Mouse (Mus musculus) stomach, postnatal 0 days (tissue): ENCODE data around the gene Zfp420. TPM values are rescaled to one million over a fixed set of nuclear protein-coding genes. Genes with fewer than 3 reads are reported as not detected.
A peak's percentile ranks its signal among the peaks of the same experiment; 100 is the strongest.

Experiments used
- ATAC-seq: fragments of 200-750 bp; cut with Nextera tagmentation; 2 replicates; pipeline ENCODE4 v1.8.0; 2017; ENCODE audit not compliant: low FRiP score, low TSS enrichment
- DNase-seq: peaks from one replicate; pipeline ENCODE4 v3.0.0-alpha.2; 2016; ENCODE audit warnings: low spot score
- H3K27ac ChIP-seq: fragments of 300-500 bp; sonication (generic); replicated peaks from 2 replicates; pipeline ENCODE4 v1.5.1; 2014; ENCODE audit warnings: mild to moderate bottlenecking, control low read depth
- H3K27me3 ChIP-seq: fragments of 300-500 bp; sonication (generic); 2 replicates; pipeline ENCODE4 v1.6.1; 2014; ENCODE audit warnings: low read length; ENCODE audit not compliant: control insufficient read depth, insufficient read depth
- H3K36me3 ChIP-seq: fragments of 300-500 bp; sonication (generic); 2 replicates; pipeline ENCODE4 v1.6.1; 2014; ENCODE audit warnings: low read length, mixed read lengths; ENCODE audit not compliant: control insufficient read depth, insufficient read depth
- H3K4me1 ChIP-seq: fragments of 300-500 bp; sonication (generic); replicated peaks from 2 replicates; pipeline ENCODE4 v1.6.1; 2014; ENCODE audit warnings: antibody characterized with exemption; ENCODE audit not compliant: control insufficient read depth, insufficient read depth
- H3K4me2 ChIP-seq: fragments of 300-500 bp; sonication (generic); replicated peaks from 2 replicates; pipeline ENCODE4 v1.6.1; 2014; ENCODE audit warnings: low read depth, mild to moderate bottlenecking, control low read depth, moderate library complexity
- H3K4me3 ChIP-seq: fragments of 300-500 bp; sonication (generic); 2 replicates; pipeline ENCODE4 v1.5.1; 2014; ENCODE audit warnings: low read depth, low read length, control low read depth
- H3K9ac ChIP-seq: fragments of 300-500 bp; sonication (generic); 2 replicates; pipeline ENCODE4 v1.6.1; 2014; ENCODE audit warnings: mild to moderate bottlenecking, low read length, control low read depth, mixed read lengths
- H3K9me3 ChIP-seq: fragments of 300-500 bp; sonication (generic); 2 replicates; pipeline ENCODE4 v1.6.1; 2016; ENCODE audit warnings: low read length; ENCODE audit not compliant: control insufficient read depth
- CTCF ChIP-seq: IDR thresholded peaks from 2 replicates; pipeline ENCODE4 v1.5.1; 2016; ENCODE audit warnings: antibody characterized with exemption, low read depth, mild to moderate bottlenecking, moderate library complexity
- EP300 ChIP-seq: optimal IDR thresholded peaks from 2 replicates; pipeline ENCODE3; 2016; ENCODE audit warnings: antibody characterized with exemption
- WGBS: fragments of 180-500 bp; shearing (Covaris S2); extraction: QIAGEN DNeasy Blood & Tissue Kit; methylation state at CpG from one replicate; pipeline ENCODE4 v1.1.7; 2014; 5-methylcytosine and 5-hydroxymethylcytosine counted together
- microRNA-seq: library from miRNA; unstranded; fragments of <30 nt; microRNA quantifications from one replicate; pipeline ENCODE4, GENCODE M21; 2016
- polyA plus RNA-seq: library from polyadenylated mRNA; unstranded; fragments of >200 nt; fragmentation: Nextera tagmentation; extraction: Ambion mirVana; gene quantifications from 2 replicates; pipeline ENCODE4 v1.2.1, GENCODE M21; 2015

The Zfp420 gene
- polyA plus RNA-seq, 1 experiment from 2014 or later, result 2.0 TPM

- peaks cover 8% of the 10 kb centered on the region for H3K36me3 ChIP-seq
- no peaks in the 10 kb centered on the region for H3K9me3 ChIP-seq
- H3K27ac ChIP-seq, result no peak overlapping the region
- WGBS, result 87% methylated on average over 13 of the region's 13 CpGs
- no peaks in the 10 kb centered on the region for H3K27me3 ChIP-seq
- no peaks in the 10 kb centered on the region for H3K4me1 ChIP-seq
- TF ChIP-seq CTCF (no peak), EP300 (no peak)
- no peak for DNase-seq
- no peak overlapping the region for H3K4me2 ChIP-seq
- no peak overlapping the region for H3K4me3 ChIP-seq
- no peak for ATAC-seq
- H3K9ac ChIP-seq, result no peak overlapping the region
These were observed 52.4 kb downstream of the Zfp420 start for GRCm38 (mm10) chr7:29912172-29912571.

GRCm38 (mm10) chr7:29917371-29918061, 57.7 kb downstream of the Zfp420 start:
- no peaks in the 10 kb centered on the region for H3K9me3 ChIP-seq
- peaks cover 8% of the 10 kb centered on the region for H3K36me3 ChIP-seq
- no peak overlapping the region for H3K9ac ChIP-seq
- H3K27ac ChIP-seq, result no peak overlapping the region
- H3K4me1 ChIP-seq, result no peaks in the 10 kb centered on the region
- WGBS, result 53% methylated on average over 6 of the region's 6 CpGs
- no peaks in the 10 kb centered on the region for H3K27me3 ChIP-seq
- DNase-seq, result no peak
- H3K4me2 ChIP-seq, result no peak overlapping the region
- ATAC-seq, result no peak
- no peak overlapping the region for H3K4me3 ChIP-seq
- TF ChIP-seq CTCF, result no peak
- TF ChIP-seq EP300, result no peak

- Histone ChIP-seq H3K27ac (no peak overlapping the region), H3K4me1 (no peaks in the 10 kb centered on the region), H3K4me2 (no peak overlapping the region), H3K9ac (no peak overlapping the region), H3K27me3 (no peaks in the 10 kb centered on the region), H3K36me3 (peaks cover 8% of the 10 kb centered on the region), H3K9me3 (no peaks in the 10 kb centered on the region), H3K4me3 (no peak overlapping the region)
- ATAC-seq (no peak), DNase-seq (no peak)
- TF ChIP-seq EP300 (no peak), CTCF (no peak)
- WGBS, result 66% methylated on average over 4 of the region's 4 CpGs
These were observed 58.3 kb downstream of the Zfp420 start for GRCm38 (mm10) chr7:29918062-29918453.

- Histone ChIP-seq H3K27ac (no peak overlapping the region), H3K27me3 (no peaks in the 10 kb centered on the region), H3K9ac (no peak overlapping the region), H3K9me3 (no peaks in the 10 kb centered on the region), H3K4me3 (no peak overlapping the region), H3K4me2 (no peak overlapping the region), H3K36me3 (no peaks in the 10 kb centered on the region), H3K4me1 (no peaks in the 10 kb centered on the region)
- ATAC-seq (peak; percentile 70), DNase-seq (no peak)
- TF ChIP-seq EP300 (no peak), CTCF (no peak)
- 69% methylated on average over 6 of the region's 6 CpGs for WGBS
These were observed 61.8 kb downstream of the Zfp420 start for GRCm38 (mm10) chr7:29921439-29922093.

- ATAC-seq, result no peak
- TF ChIP-seq CTCF, result no peak
- TF ChIP-seq EP300, result no peak
These were observed 63.0 kb downstream of the Zfp420 start for GRCm38 (mm10) chr7:29922780-29923179.

More at GRCm38 (mm10) chr7:29922780-29923179, 63.0 kb downstream of the Zfp420 start:
- H3K9ac ChIP-seq, result no peak overlapping the region
- H3K9me3 ChIP-seq, result no peaks in the 10 kb centered on the region
- H3K27ac ChIP-seq, result no peak overlapping the region
- DNase-seq, result no peak
- H3K27me3 ChIP-seq, result no peaks in the 10 kb centered on the region
- no peak overlapping the region for H3K4me3 ChIP-seq
- H3K36me3 ChIP-seq, result no peaks in the 10 kb centered on the region
- H3K4me2 ChIP-seq, result no peak overlapping the region
- 56% methylated on average over 2 of the region's 2 CpGs for WGBS
- H3K4me1 ChIP-seq, result no peaks in the 10 kb centered on the region

Small RNA genes lying within 50 kb of the gene (microRNA-seq; reads per million reads assigned to microRNA genes)
- gene Mir7668, result not detected

Other genes with a start within 250 kb of the Zfp420 start
- gene Catsperg2, start 132.9 kb upstream of the Zfp420 start, polyA plus RNA-seq, result 0.11 TPM in 1 of 2 replicates, not detected in the other
- 4.8 and 5.0 TPM in 2 replicates for gene Zfp84, start 91.4 kb upstream of the Zfp420 start, polyA plus RNA-seq
- 2.3 and 2.6 TPM in 2 replicates for gene Zfp30, start 76.0 kb upstream of the Zfp420 start, polyA plus RNA-seq
- gene Zfp790, start 43.9 kb upstream of the Zfp420 start, polyA plus RNA-seq, result 5.3 and 5.4 TPM in 2 replicates
- gene Zfp940, start 6.3 kb upstream of the Zfp420 start, polyA plus RNA-seq, result 1.1 and 1.2 TPM in 2 replicates
- 2.9 and 3.4 TPM in 2 replicates for gene Zfp27, start 46.6 kb downstream of the Zfp420 start, polyA plus RNA-seq
- 2.2 and 2.3 TPM in 2 replicates for gene Zfp383, start 48.2 kb downstream of the Zfp420 start, polyA plus RNA-seq
- 2.8 and 3.1 TPM in 2 replicates for gene Zfp74, start 94.1 kb downstream of the Zfp420 start, polyA plus RNA-seq
- gene Zfp568, start 124.0 kb downstream of the Zfp420 start, polyA plus RNA-seq, result 3.7 and 5.3 TPM in 2 replicates
- 1.6 and 1.8 TPM in 2 replicates for gene Zfp14, start 191.4 kb downstream of the Zfp420 start, polyA plus RNA-seq
- gene Zfp82, start 212.9 kb downstream of the Zfp420 start, polyA plus RNA-seq, result 1.9 and 2.1 TPM in 2 replicates
- 0.36 and 0.38 TPM in 2 replicates for gene Gm26920, start 230.4 kb downstream of the Zfp420 start, polyA plus RNA-seq
- gene Zfp566, start 230.5 kb downstream of the Zfp420 start, polyA plus RNA-seq, result 3.4 and 3.8 TPM in 2 replicates
- 44.6 and 44.8 TPM in 2 replicates for gene Zfp260, start 234.8 kb downstream of the Zfp420 start, polyA plus RNA-seq